Mouse (Mus musculus): Measurements from ENCODE around the gene Ddx60. TPM values are rescaled to one million over a fixed set of nuclear protein-coding genes. Genes with fewer than 3 reads are reported as not detected.

Ddx60 gene
- polyA plus RNA-seq (2014; fragmentation: Illumina TruSeq; extraction: RNeasy Lipid Tissue Mini Kit (QIAGEN cat#74804)) = 10.8 TPM

GRCm38 (mm10) chr8:61927777-61928494 is at the start of gene Ddx60:
Ddx60 (plus strand) TSS chr8:61928087.

GRCm38 (mm10) chr8:61902521-61902920 is 25.4 kb upstream of the Ddx60 start, which contains the start of gene Palld:
Palld (minus strand) TSS chr8:61902690.

Other genes with a start within 250 kb of the Ddx60 start
- gene Palld, start 25.4 kb upstream of the Ddx60 start, polyA plus RNA-seq (2014; fragmentation: Illumina TruSeq; extraction: RNeasy Lipid Tissue Mini Kit (QIAGEN cat#74804)) = 88.5 TPM
- not detected for gene Anxa10, start 195.1 kb downstream of the Ddx60 start, polyA plus RNA-seq (2014; fragmentation: Illumina TruSeq; extraction: RNeasy Lipid Tissue Mini Kit (QIAGEN cat#74804))